Mouse (Mus musculus): ENCODE results near the gene Mrvi1. TPM values are rescaled to one million over a fixed set of nuclear protein-coding genes. Genes with fewer than 3 reads are reported as not detected.
"Not testable (repeated sequence)": the region's sequence is repeated elsewhere in the genome, so short reads cannot be mapped to it uniquely, and the experiment has no call there.

The Mrvi1 gene
- total RNA-seq, 2 experiments from 2014 or later = 12.3 to 15.4 TPM

GRCm38 (mm10) chr7:110941116-110941521 is 41.1 kb downstream of the Mrvi1 start:
- no peak for DNase-seq

- no peak for DNase-seq
Observed at GRCm38 (mm10) chr7:110935815-110936762, 46.2 kb downstream of the Mrvi1 start.

GRCm38 (mm10) chr7:110933999-110934398 is 48.3 kb downstream of the Mrvi1 start:
- no peak for DNase-seq

- DNase-seq = no peak
Observed at GRCm38 (mm10) chr7:110933329-110933728, 48.9 kb downstream of the Mrvi1 start.

- DNase-seq = peak; percentile 71 to 73
Observed at GRCm38 (mm10) chr7:110930118-110930854, 52.0 kb downstream of the Mrvi1 start.

- no peak for DNase-seq
Observed at GRCm38 (mm10) chr7:110926562-110926961, 55.7 kb downstream of the Mrvi1 start.

GRCm38 (mm10) chr7:110920331-110921261 is 61.7 kb downstream of the Mrvi1 start:
- peak; percentile 41 to 70 for DNase-seq

- DNase-seq = peak in 1 of 2 experiments; percentile 35
Observed at GRCm38 (mm10) chr7:110919721-110920120, 62.5 kb downstream of the Mrvi1 start.

- DNase-seq = no peak
Observed at GRCm38 (mm10) chr7:110915913-110916312, 66.3 kb downstream of the Mrvi1 start.

- no peak for DNase-seq
Observed at GRCm38 (mm10) chr7:110914531-110914930, 67.7 kb downstream of the Mrvi1 start.

GRCm38 (mm10) chr7:110913754-110914153 is 68.5 kb downstream of the Mrvi1 start:
- DNase-seq = no peak

GRCm38 (mm10) chr7:110908209-110909144 is 73.8 kb downstream of the Mrvi1 start:
- no peak for DNase-seq

- DNase-seq = no peak
Observed at GRCm38 (mm10) chr7:110906566-110906965, 75.7 kb downstream of the Mrvi1 start.

- peak; percentile 48 to 52 for DNase-seq
Observed at GRCm38 (mm10) chr7:110903226-110903625, 79.0 kb downstream of the Mrvi1 start.

GRCm38 (mm10) chr7:110897202-110897601 is 85.1 kb downstream of the Mrvi1 start:
- DNase-seq = peak in 1 of 2 experiments; percentile 37

GRCm38 (mm10) chr7:110896453-110896852 is 85.8 kb downstream of the Mrvi1 start:
- DNase-seq = no peak

- not testable (repeated sequence) for DNase-seq
Observed at GRCm38 (mm10) chr7:110895772-110896171, 86.5 kb downstream of the Mrvi1 start.

- DNase-seq = no peak
Observed at GRCm38 (mm10) chr7:110894673-110895072, 87.6 kb downstream of the Mrvi1 start.

GRCm38 (mm10) chr7:110893943-110894610 is 88.2 kb downstream of the Mrvi1 start:
- DNase-seq = peak; percentile 50 to 68

GRCm38 (mm10) chr7:110891501-110891986 is 90.7 kb downstream of the Mrvi1 start:
- peak; percentile 80 to 89 for DNase-seq

Data from heart, adult 18-20 months (tissue).